Mouse (Mus musculus) heart, postnatal 0 days (tissue): ENCODE measurements around the gene Itgav. TPM values are rescaled to one million over a fixed set of nuclear protein-coding genes. Genes with fewer than 3 reads are reported as not detected.

Experiments
- ATAC-seq: fragments of 200-750 bp; cut with Nextera tagmentation; 2 replicates; pipeline ENCODE4 v1.8.0; 2017; ENCODE audit warnings: low read depth, moderate number of reproducible peaks, moderate library complexity; ENCODE audit not compliant: insufficient read depth
- DNase-seq: peaks from one replicate; pipeline ENCODE4 v3.0.0-alpha.2; 2016; ENCODE audit warnings: low spot score
- H3K27ac ChIP-seq: fragments of 300-500 bp; sonication (generic); 2 replicates; pipeline ENCODE4 v1.5.1; 2014; ENCODE audit warnings: low read depth, mild to moderate bottlenecking
- H3K27me3 ChIP-seq: fragments of 300-500 bp; sonication (generic); 2 replicates; pipeline ENCODE4 v1.6.1; 2014; ENCODE audit warnings: low read length, mixed read lengths; ENCODE audit not compliant: control insufficient read depth, insufficient read depth
- H3K36me3 ChIP-seq: fragments of 300-500 bp; sonication (generic); replicated peaks from 2 replicates; pipeline ENCODE4 v1.6.1; 2014; ENCODE audit warnings: low read length, mixed read lengths; ENCODE audit not compliant: control insufficient read depth, insufficient read depth
- H3K4me1 ChIP-seq: fragments of 300-500 bp; sonication (generic); 2 replicates; pipeline ENCODE4 v1.6.1; 2014; ENCODE audit warnings: antibody characterized with exemption; ENCODE audit not compliant: control insufficient read depth, insufficient read depth
- H3K4me2 ChIP-seq: fragments of 300-500 bp; sonication (generic); 2 replicates; pipeline ENCODE4 v1.6.1; 2014; ENCODE audit warnings: low read depth, mild to moderate bottlenecking, low read length, moderate library complexity
- H3K4me3 ChIP-seq: fragments of 300-500 bp; sonication (generic); 2 replicates; pipeline ENCODE4 v1.5.1; 2014; ENCODE audit warnings: low read depth, low read length
- H3K9ac ChIP-seq: fragments of 300-500 bp; sonication (generic); replicated peaks from 2 replicates; pipeline ENCODE4 v1.6.1; 2014; ENCODE audit warnings: low read depth, low read length, mixed read lengths
- H3K9me3 ChIP-seq: fragments of 300-500 bp; sonication (generic); replicated peaks from 2 replicates; pipeline ENCODE4 v1.6.1; 2016; ENCODE audit warnings: low read length; ENCODE audit not compliant: control insufficient read depth
- CTCF ChIP-seq: IDR thresholded peaks from 2 replicates; pipeline ENCODE4 v1.5.1; 2016; ENCODE audit warnings: antibody characterized with exemption, control low read depth, low read depth
- EP300 ChIP-seq: IDR thresholded peaks from 2 replicates; pipeline ENCODE4 v1.6.1; 2016; ENCODE audit warnings: antibody characterized with exemption, low read depth
- WGBS: fragments of 180-500 bp; shearing (Covaris S2); extraction: QIAGEN DNeasy Blood & Tissue Kit; methylation state at CpG from one replicate; pipeline ENCODE4 v1.1.7; 2014; 5-methylcytosine and 5-hydroxymethylcytosine counted together
- polyA plus RNA-seq: library from polyadenylated mRNA; unstranded; fragments of >200 nt; fragmentation: Nextera tagmentation; extraction: Ambion mirVana; gene quantifications from 2 replicates; pipeline ENCODE4 v1.2.1, GENCODE M21; 2015
- total RNA-seq: library from RNA; depleted of rRNA; stranded (reverse); fragments of >200 nt; gene quantifications from 2 replicates; pipeline ENCODE4 v1.2.3, GENCODE M21; 2014; ENCODE audit warnings: low replicate concordance

Gene Itgav
- total and polyA plus RNA-seq, 2 experiments from 2014 or later, result 42.1 to 66.4 TPM

DNA sequence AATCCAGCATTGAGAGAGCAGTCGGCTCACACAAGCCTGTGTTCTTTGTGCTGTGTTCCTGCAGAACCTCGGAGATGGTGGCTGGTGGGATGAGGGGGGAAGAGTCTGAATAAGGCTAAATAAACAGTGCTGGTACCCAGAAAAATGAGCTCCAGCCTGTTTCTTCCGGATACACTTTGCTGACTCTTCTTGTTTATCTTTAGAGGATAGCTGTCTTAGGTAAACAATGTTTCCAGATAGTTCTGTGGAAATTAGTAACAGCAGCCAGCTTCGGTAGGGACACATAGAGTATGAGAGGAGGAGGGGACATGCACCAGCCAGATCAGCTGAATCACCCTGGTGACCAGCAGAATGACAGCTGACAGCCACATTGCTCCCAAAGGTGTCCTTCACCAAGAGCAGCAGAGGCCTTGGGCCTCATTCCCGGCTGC is 16.4 kb downstream of the Itgav start:
- Histone ChIP-seq H3K27ac (no peak overlapping the region), H3K4me1 (peaks cover 5% of the 10 kb centered on the region; the same call in 1 of the 2 replicates), H3K9ac (no peak overlapping the region), H3K9me3 (no peaks in the 10 kb centered on the region), H3K4me3 (no peak overlapping the region), H3K36me3 (peaks cover 15% of the 10 kb centered on the region), H3K27me3 (no peaks in the 10 kb centered on the region), H3K4me2 (no peak overlapping the region)
- ATAC-seq (no peak), DNase-seq (no peak)
- WGBS, result 46% methylated on average over 5 of the region's 5 CpGs
- TF ChIP-seq EP300 (no peak), CTCF (no peak)

DNA sequence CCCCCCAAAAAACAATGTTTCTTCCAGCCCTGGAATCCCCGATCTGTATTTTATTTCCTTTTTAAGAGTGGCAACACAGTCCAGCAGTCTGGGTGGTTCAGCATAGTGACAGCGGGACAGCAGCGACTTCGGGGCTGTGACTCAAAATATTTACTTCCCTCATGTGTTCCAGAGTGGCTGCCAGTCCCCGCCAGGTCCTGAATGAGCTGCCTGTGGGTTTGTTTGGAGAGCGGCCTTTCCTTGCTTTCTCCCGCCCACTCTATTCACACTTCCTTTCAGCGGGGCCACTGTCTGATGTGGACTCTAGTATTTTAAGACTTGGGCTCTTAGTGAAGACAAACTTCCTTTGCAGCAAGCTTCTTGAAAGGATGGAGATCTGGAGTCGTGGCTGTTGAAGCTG is 18.0 kb downstream of the Itgav start:
- no peak for ATAC-seq
- H3K9me3 ChIP-seq, result no peaks in the 10 kb centered on the region
- H3K4me1 ChIP-seq, result peaks cover 5% of the 10 kb centered on the region; the same call in 1 of the 2 replicates
- H3K9ac ChIP-seq, result no peak overlapping the region
- H3K27me3 ChIP-seq, result no peaks in the 10 kb centered on the region
- 42% methylated on average over 9 of the region's 9 CpGs for WGBS
- no peak overlapping the region for H3K27ac ChIP-seq
- no peak overlapping the region for H3K4me3 ChIP-seq
- H3K36me3 ChIP-seq, result peaks cover 9% of the 10 kb centered on the region
- DNase-seq, result no peak
- TF ChIP-seq EP300 (no peak), CTCF (no peak)
- no peak overlapping the region for H3K4me2 ChIP-seq

DNA sequence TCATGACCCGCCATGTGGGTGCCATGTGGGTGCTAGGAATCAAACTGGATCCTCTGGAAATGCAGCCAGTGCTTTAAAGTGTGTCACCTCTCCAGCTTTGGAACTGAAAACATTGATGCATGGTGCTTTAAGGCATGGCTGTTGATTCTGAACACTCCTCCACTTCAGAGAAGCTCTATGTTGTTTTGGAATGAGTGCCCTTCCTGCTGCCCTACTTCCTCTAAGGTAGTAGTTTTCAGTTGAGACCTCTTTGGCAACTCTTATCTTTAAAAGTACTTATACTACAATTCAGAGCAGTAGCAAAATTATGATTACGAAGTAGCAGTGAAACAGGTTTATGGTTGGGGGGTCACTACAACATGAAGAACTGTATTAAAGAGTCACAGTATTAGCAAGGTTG is 18.6 kb downstream of the Itgav start:
- Histone ChIP-seq H3K36me3 (peaks cover 12% of the 10 kb centered on the region), H3K4me2 (no peak overlapping the region), H3K4me3 (no peak overlapping the region), H3K9me3 (no peaks in the 10 kb centered on the region), H3K27me3 (no peaks in the 10 kb centered on the region), H3K27ac (no peak overlapping the region), H3K9ac (no peak overlapping the region), H3K4me1 (peaks cover 5% of the 10 kb centered on the region; the same call in 1 of the 2 replicates)
- ATAC-seq, result no peak
- TF ChIP-seq EP300, result no peak
- TF ChIP-seq CTCF, result no peak
- 92% methylated on average over 2 of the region's 2 CpGs for WGBS
- no peak for DNase-seq

DNA sequence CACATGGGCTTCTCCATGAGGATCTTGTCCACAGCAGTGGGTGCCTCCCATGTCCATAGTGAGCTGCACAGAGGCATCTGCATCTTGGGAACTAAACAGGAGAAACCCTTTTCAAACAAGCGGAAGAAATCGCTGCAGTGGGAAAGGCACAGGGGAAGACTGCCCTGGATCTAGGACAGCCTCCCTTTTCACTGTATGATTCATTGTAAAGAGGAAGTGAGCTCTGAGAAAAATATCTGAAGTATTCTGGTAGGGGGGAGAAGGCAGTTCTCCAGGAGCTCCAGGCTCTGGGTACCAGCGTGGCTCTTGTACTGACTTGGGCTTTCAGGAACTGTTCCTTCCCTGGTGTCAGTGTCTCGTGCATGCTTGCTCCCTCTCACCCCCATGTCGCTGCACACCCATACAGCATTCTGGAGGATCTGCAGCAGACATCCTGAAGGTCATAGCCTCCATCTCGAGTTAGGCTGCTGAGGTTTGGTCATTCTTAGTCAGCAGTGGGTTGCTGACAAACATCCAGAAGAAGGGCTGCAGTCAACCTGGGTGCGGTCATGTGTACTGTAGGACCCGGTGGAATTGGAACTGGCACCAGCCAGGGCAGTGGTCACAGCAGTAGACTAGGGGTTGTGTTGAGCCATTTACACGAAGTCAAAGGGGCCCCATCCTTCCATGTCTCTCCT is 20.2 kb downstream of the Itgav start:
- DNase-seq, result peak; percentile 26
- ATAC-seq, result peak; percentile 39; the same call in 1 of the 2 replicates
- Histone ChIP-seq H3K9me3 (no peaks in the 10 kb centered on the region), H3K4me3 (no peak overlapping the region), H3K27ac (0 out of 2 replicates have a peak overlapping the region, but pooled peaks have one; percentile 2), H3K27me3 (0 out of 2 replicates have a peak, but pooled peaks cover 8% of the 10 kb centered on the region), H3K9ac (no peak overlapping the region), H3K4me2 (no peak overlapping the region), H3K4me1 (peaks cover 5% of the 10 kb centered on the region; the same call in 1 of the 2 replicates), H3K36me3 (peaks cover 15% of the 10 kb centered on the region)
- WGBS, result 45% methylated on average over 9 of the region's 9 CpGs
- TF ChIP-seq CTCF (no peak), EP300 (no peak)

DNA sequence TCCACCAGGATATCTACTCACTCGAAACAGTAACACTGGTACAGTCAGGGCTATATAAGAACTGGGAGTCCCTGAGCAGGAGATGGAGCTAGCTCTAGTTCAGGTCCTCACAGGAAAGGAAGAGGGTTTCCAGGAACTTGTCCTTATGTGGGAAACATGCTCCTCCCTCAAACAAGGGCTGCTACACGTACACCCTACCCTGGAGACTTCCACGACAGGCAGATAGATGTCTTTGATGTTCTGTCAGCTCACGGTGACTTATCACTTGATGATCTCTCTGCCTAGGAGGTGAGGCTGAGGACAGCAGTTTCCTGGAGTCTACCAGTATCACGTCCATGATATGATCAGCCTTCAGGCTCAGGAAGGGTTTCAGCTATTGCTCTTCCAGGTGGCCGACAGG is 21.1 kb downstream of the Itgav start:
- TF ChIP-seq EP300 (no peak), CTCF (no peak)
- 54% methylated on average over 6 of the region's 6 CpGs for WGBS
- no peak for DNase-seq
- Histone ChIP-seq H3K27ac (no peak overlapping the region), H3K9ac (no peak overlapping the region), H3K36me3 (peaks cover 15% of the 10 kb centered on the region), H3K4me2 (no peak overlapping the region), H3K4me1 (peaks cover 5% of the 10 kb centered on the region; the same call in 1 of the 2 replicates), H3K4me3 (no peak overlapping the region), H3K9me3 (no peaks in the 10 kb centered on the region), H3K27me3 (0 out of 2 replicates have a peak, but pooled peaks cover 8% of the 10 kb centered on the region)
- ATAC-seq, result no peak

DNA sequence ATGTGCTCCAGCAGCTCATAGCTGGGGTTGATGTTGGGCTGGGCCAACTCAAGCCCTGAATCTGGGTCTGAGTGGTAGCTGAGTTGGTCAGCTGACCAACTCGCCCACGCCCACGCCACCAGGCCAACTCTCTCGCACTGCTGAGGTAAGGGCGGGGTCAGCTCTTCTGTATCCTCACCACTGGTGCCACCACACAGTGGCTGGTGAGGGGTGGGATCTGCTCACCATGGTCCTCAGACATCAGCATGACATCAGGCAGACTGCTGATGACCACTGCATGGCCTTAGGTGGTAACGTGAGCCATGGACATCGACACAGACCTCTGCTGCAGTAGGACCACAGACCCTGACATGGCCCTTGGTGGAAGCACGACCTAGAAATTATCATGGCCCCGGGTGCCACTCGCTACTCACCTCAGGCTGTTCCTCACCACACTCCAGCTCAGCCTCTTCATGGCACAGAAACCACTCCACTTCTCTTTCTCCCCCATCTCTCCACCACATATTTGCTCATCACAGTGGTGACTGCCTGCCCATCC is 24.5 kb downstream of the Itgav start:
- ATAC-seq, result no peak
- no peaks in the 10 kb centered on the region for H3K9me3 ChIP-seq
- TF ChIP-seq EP300, result no peak
- TF ChIP-seq CTCF, result no peak

More for the DNA sequence above, 24.5 kb downstream of the Itgav start:
- no peak overlapping the region for H3K4me3 ChIP-seq
- no peak overlapping the region for H3K27ac ChIP-seq
- WGBS, result 94% methylated on average over 10 of the region's 10 CpGs
- H3K4me2 ChIP-seq, result no peak overlapping the region
- H3K36me3 ChIP-seq, result peaks cover 15% of the 10 kb centered on the region
- no peak overlapping the region for H3K9ac ChIP-seq
- H3K4me1 ChIP-seq, result no peaks in the 10 kb centered on the region
- no peak for DNase-seq
- H3K27me3 ChIP-seq, result 0 out of 2 replicates have a peak, but pooled peaks cover 10% of the 10 kb centered on the region
